Mouse (Mus musculus) neural tube, embryonic 15.5 days (tissue): ENCODE measurements around the gene Gpr183. TPM values are rescaled to one million over a fixed set of nuclear protein-coding genes. Genes with fewer than 3 reads are reported as not detected.

Source experiments
- ATAC-seq: fragments of 200-750 bp; cut with Nextera tagmentation; 2 replicates; pipeline ENCODE4 v1.8.0; 2017; ENCODE audit warnings: mild to moderate bottlenecking, moderate TSS enrichment, moderate library complexity; ENCODE audit not compliant: low FRiP score
- H3K27ac ChIP-seq: fragments of 300-500 bp; sonication (generic); replicated peaks from 2 replicates; pipeline ENCODE4 v1.5.1; 2015; ENCODE audit warnings: mild to moderate bottlenecking, inconsistent platforms
- H3K27me3 ChIP-seq: fragments of 300-500 bp; sonication (generic); replicated peaks from 2 replicates; pipeline ENCODE4 v1.6.1; 2015; ENCODE audit warnings: inconsistent platforms
- H3K36me3 ChIP-seq: fragments of 300-500 bp; sonication (generic); 2 replicates; pipeline ENCODE4 v1.6.1; 2015; ENCODE audit warnings: inconsistent platforms
- H3K4me1 ChIP-seq: fragments of 300-500 bp; sonication (generic); 2 replicates; pipeline ENCODE4 v1.6.1; 2015; ENCODE audit warnings: inconsistent platforms
- H3K4me2 ChIP-seq: fragments of 300-500 bp; sonication (generic); 2 replicates; pipeline ENCODE4 v1.6.1; 2015; ENCODE audit warnings: inconsistent platforms, mild to moderate bottlenecking, moderate library complexity
- H3K4me3 ChIP-seq: fragments of 300-500 bp; sonication (generic); replicated peaks from 2 replicates; pipeline ENCODE4 v1.5.1; 2015; ENCODE audit warnings: mild to moderate bottlenecking, inconsistent platforms
- H3K9ac ChIP-seq: fragments of 300-500 bp; sonication (generic); replicated peaks from 2 replicates; pipeline ENCODE4 v1.6.1; 2015; ENCODE audit warnings: mild to moderate bottlenecking, inconsistent platforms
- H3K9me3 ChIP-seq: fragments of 300-500 bp; sonication (generic); replicated peaks from 2 replicates; pipeline ENCODE4 v1.6.1; 2016; ENCODE audit warnings: inconsistent platforms
- WGBS: fragments of 180-500 bp; shearing (Covaris S2); methylation state at CpG from one replicate; pipeline ENCODE4 v1.1.7; 2015; ENCODE audit warnings: mixed read lengths; 5-methylcytosine and 5-hydroxymethylcytosine counted together
- polyA plus RNA-seq: library from polyadenylated mRNA; unstranded; fragments of >200 nt; fragmentation: Nextera tagmentation; extraction: Ambion mirVana; gene quantifications from 2 replicates; pipeline ENCODE4 v1.2.1, GENCODE M21; 2015

Gpr183 gene
- polyA plus RNA-seq, 1 experiment from 2014 or later = 0.74 TPM

DNA sequence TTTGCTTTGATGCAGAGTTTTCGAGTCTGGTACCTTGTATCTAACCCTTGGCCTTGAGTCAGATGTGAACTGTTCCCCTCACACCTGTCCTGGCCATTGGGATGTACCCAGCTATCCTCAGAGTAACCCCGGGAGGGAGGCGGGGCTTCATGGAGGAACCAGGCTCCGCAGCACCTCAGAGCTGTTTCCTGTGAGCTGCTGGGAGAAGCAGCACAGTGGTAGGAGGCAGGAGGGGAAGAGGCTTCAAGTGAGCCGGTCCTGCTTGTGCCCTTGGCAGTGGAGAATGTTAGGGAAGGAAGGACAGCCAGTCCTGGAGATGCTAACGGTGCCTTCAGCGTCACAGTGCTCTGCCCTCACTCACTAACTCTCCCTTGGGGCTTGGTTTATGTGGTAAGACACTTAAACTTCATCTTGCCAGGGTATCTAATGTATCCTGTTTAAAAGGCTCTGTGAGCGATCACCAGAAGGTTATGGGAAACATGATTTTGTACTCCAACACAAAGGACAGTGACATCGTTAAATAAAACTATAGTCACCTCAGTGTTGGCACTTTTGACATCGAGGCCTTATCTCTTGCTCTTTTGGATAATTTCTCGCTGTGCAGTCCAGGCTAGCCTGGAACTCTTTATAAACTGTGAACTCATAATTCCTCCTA lies 27.3 kb downstream of the Gpr183 start:
- no peak for ATAC-seq
- Histone ChIP-seq H3K27ac (no peak overlapping the region), H3K9ac (no peak overlapping the region), H3K4me1 (no peaks in the 10 kb centered on the region), H3K4me3 (no peak overlapping the region), H3K9me3 (peaks cover 2% of the 10 kb centered on the region), H3K4me2 (no peak overlapping the region), H3K36me3 (peaks cover 12% of the 10 kb centered on the region), H3K27me3 (no peaks in the 10 kb centered on the region)
- WGBS = 87% methylated on average over 11 of the region's 11 CpGs

GRCm38 (mm10) chr14:121936856-121937255 lies 28.1 kb downstream of the Gpr183 start:
- Histone ChIP-seq H3K4me1 (peaks cover 2% of the 10 kb centered on the region; the same call in 1 of the 2 replicates), H3K4me3 (no peak overlapping the region), H3K27me3 (no peaks in the 10 kb centered on the region), H3K9me3 (peaks cover 2% of the 10 kb centered on the region), H3K36me3 (peaks cover 12% of the 10 kb centered on the region), H3K4me2 (no peak overlapping the region), H3K9ac (no peak overlapping the region), H3K27ac (no peak overlapping the region)
- WGBS = 88% methylated on average over 8 of the region's 8 CpGs
- no peak for ATAC-seq

DNA sequence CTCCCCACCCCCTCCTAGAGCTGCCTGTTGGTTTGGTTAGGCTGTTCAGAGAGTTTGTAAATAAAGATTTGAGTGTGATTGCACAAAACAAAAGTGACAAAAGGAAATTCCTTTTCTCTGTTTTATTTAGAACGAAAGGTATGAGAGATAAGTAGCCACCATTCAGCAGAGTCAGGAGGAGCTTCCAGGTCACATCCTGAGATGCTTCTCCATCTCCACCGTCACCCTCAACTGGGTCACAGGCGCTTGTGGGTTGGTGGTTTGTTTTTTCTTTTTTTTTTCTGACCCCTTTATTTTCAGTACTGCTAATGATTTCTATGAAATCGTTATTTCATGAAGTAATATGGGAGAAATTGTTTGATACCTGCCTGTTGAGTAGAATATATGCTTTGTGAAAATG lies 28.6 kb downstream of the Gpr183 start:
- Histone ChIP-seq H3K36me3 (peaks cover 12% of the 10 kb centered on the region), H3K4me1 (peaks cover 6% of the 10 kb centered on the region; the same call in 1 of the 2 replicates), H3K4me3 (no peak overlapping the region), H3K4me2 (no peak overlapping the region), H3K9me3 (peaks cover 2% of the 10 kb centered on the region), H3K27me3 (no peaks in the 10 kb centered on the region), H3K27ac (no peak overlapping the region), H3K9ac (no peak overlapping the region)
- WGBS = over 99% methylated on average over 4 of the region's 4 CpGs
- ATAC-seq = no peak

DNA sequence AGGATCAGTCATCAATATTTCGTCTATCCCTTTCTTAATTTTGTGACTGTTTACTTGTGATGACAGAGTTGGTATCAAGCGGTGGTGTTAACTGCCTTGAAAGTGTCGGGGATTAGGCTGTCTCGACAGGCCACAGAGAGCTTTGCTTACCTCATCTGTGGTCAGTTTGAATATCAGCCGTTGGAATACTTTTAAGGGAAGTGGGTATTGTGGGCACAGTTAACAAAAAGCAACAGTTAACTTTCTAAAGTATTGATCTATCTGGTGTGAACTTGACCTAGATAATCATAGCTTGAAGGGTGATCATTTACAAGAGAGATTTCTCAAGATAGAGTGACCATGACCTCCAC lies 30.4 kb downstream of the Gpr183 start:
- no peaks in the 10 kb centered on the region for H3K27me3 ChIP-seq
- no peak overlapping the region for H3K4me3 ChIP-seq
- WGBS = 94% methylated on average over 5 of the region's 5 CpGs
- H3K36me3 ChIP-seq = peaks cover 12% of the 10 kb centered on the region
- no peak overlapping the region for H3K9ac ChIP-seq
- H3K9me3 ChIP-seq = peaks cover 2% of the 10 kb centered on the region
- no peak overlapping the region for H3K4me2 ChIP-seq
- H3K27ac ChIP-seq = no peak overlapping the region
- no peak for ATAC-seq
- peaks cover 6% of the 10 kb centered on the region; the same call in 1 of the 2 replicates for H3K4me1 ChIP-seq

DNA sequence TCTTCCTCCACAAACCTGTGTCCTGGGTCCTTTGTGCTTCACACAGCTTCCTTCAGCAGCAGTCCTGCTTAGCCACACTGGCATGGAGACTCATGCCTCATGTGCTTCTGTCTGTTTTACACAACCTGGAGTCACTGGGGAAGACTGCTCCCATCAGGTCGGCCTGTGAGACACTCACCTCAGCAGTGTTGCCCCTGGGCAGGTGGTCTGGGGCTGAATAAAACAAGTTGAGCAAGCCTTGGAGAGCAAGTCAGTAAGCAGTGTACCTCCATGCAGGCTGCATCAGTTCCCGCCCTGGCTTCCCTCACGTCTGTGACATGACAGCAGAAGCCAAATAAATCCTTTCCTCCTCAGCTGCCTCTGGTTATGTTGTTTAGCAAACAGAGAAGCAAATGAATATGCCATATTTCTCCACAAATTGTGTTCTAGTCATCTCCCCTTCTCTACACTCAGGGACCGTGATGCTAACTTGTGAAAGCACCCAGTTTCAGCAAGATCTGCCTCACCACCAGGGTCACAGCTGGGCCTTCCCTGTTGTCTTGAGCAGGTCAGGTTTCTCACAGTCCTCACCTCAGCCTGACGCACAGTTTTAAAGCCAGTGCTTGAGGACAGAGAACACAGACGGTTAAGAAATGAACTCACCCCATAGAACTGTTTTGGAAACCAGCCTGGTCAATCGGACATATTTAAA lies 30.9 kb downstream of the Gpr183 start:
- Histone ChIP-seq H3K4me1 (peaks cover 6% of the 10 kb centered on the region; the same call in 1 of the 2 replicates), H3K4me3 (no peak overlapping the region), H3K9ac (no peak overlapping the region), H3K27me3 (no peaks in the 10 kb centered on the region), H3K27ac (no peak overlapping the region), H3K36me3 (peaks cover 12% of the 10 kb centered on the region), H3K9me3 (peaks cover 2% of the 10 kb centered on the region), H3K4me2 (no peak overlapping the region)
- ATAC-seq = no peak
- 97% methylated on average over 7 of the region's 7 CpGs for WGBS

DNA sequence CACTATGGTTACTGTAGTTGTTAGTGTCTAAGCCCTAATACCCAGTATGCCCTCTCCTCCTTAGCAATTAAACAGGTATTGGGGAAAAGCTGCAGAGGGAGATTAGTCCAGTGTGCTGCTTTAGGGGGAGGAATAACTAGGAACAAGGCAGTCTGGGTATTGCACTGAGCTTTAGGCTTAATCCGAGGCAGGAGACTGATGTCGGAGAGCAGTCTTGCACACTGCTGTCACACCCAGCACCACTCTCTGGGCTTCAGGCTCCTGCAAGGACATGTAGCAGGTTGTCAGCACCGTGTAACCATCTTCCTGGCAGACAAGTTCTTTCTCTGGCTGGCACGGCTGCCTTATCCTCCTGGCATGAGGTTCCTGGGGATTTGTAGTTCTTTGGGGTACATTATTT lies 32.8 kb downstream of the Gpr183 start:
- Histone ChIP-seq H3K9ac (no peak overlapping the region), H3K9me3 (peaks cover 2% of the 10 kb centered on the region), H3K4me3 (no peak overlapping the region), H3K4me2 (no peak overlapping the region), H3K27me3 (no peaks in the 10 kb centered on the region), H3K4me1 (peaks cover 6% of the 10 kb centered on the region; the same call in 1 of the 2 replicates), H3K36me3 (peaks cover 12% of the 10 kb centered on the region), H3K27ac (no peak overlapping the region)
- no peak for ATAC-seq
- WGBS = 93% methylated on average over 4 of the region's 4 CpGs

DNA sequence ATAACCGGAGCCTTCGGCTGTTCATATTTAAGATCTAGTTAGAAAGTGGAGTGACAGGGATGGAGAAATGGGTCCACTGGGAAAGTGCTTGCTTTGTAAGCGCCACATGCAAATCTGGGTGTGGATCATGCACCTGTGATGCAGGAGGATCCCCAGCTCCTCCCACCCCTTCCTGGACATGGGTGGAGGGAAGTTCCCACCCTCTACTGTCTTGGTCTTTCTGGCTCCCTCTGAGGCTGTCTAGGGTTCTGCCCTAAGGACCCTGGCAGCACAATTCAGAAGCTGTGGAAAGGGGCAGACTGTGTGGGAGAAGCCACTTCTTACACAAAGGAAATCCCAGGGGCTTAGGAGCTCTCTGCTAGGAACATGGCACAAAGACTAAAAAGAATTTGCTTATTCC lies 33.4 kb downstream of the Gpr183 start:
- no peaks in the 10 kb centered on the region for H3K27me3 ChIP-seq
- H3K4me3 ChIP-seq = no peak overlapping the region
- peaks cover 12% of the 10 kb centered on the region for H3K36me3 ChIP-seq
- no peak for ATAC-seq
- H3K9ac ChIP-seq = no peak overlapping the region
- H3K27ac ChIP-seq = no peak overlapping the region
- WGBS = 88% methylated on average over 3 of the region's 3 CpGs
- peaks cover 6% of the 10 kb centered on the region; the same call in 1 of the 2 replicates for H3K4me1 ChIP-seq
- peaks cover 2% of the 10 kb centered on the region for H3K9me3 ChIP-seq
- no peak overlapping the region for H3K4me2 ChIP-seq

- no peak overlapping the region for H3K4me3 ChIP-seq
- H3K9ac ChIP-seq = no peak overlapping the region
- H3K36me3 ChIP-seq = peaks cover 12% of the 10 kb centered on the region
- 82% methylated on average over 7 of the region's 7 CpGs for WGBS
- peaks cover 6% of the 10 kb centered on the region; the same call in 1 of the 2 replicates for H3K4me1 ChIP-seq
- H3K27ac ChIP-seq = no peak overlapping the region
- H3K4me2 ChIP-seq = no peak overlapping the region
- ATAC-seq = no peak
- no peaks in the 10 kb centered on the region for H3K27me3 ChIP-seq
- peaks cover 2% of the 10 kb centered on the region for H3K9me3 ChIP-seq
These were observed 34.1 kb downstream of the Gpr183 start for GRCm38 (mm10) chr14:121930731-121931383.

GRCm38 (mm10) chr14:121929243-121929951 lies 35.6 kb downstream of the Gpr183 start:
- H3K27me3 ChIP-seq = no peaks in the 10 kb centered on the region
- peaks cover 7% of the 10 kb centered on the region for H3K36me3 ChIP-seq
- no peak for ATAC-seq
- H3K9ac ChIP-seq = no peak overlapping the region
- whole genome bisulfite sequencing = 91% methylated on average over 12 of the region's 12 CpGs
- H3K27ac ChIP-seq = no peak overlapping the region
- H3K4me3 ChIP-seq = no peak overlapping the region
- H3K4me1 ChIP-seq = peaks cover 6% of the 10 kb centered on the region; the same call in 1 of the 2 replicates
- H3K9me3 ChIP-seq = no peaks in the 10 kb centered on the region
- no peak overlapping the region for H3K4me2 ChIP-seq

GRCm38 (mm10) chr14:121928375-121929137 lies 36.4 kb downstream of the Gpr183 start:
- Histone ChIP-seq H3K27me3 (no peaks in the 10 kb centered on the region), H3K27ac (no peak overlapping the region), H3K9me3 (no peaks in the 10 kb centered on the region), H3K4me1 (peaks cover 6% of the 10 kb centered on the region; the same call in 1 of the 2 replicates), H3K4me2 (no peak overlapping the region), H3K36me3 (no peaks in the 10 kb centered on the region), H3K9ac (no peak overlapping the region), H3K4me3 (no peak overlapping the region)
- ATAC-seq = no peak
- 72% methylated on average over 8 of the region's 8 CpGs for WGBS

DNA sequence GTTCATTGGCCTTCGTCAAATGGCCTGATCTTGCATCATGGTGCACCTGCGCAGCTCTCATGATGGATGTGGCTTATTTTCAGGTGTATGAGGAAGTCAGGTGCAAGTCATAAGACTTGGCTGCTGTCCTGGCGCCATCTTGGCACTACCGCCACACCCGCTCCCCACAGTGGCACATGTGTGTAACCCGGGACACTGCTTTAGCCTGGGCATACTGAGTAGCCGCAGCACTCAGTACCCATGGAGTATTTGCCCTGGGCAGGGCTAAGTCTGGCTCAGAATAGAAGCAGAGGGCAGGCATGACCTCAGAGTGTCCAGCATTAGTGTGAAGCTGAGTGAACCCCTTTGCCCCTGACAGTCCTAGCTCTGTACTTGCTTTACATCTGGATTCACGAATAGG lies 37.5 kb downstream of the Gpr183 start:
- no peak overlapping the region for H3K4me2 ChIP-seq
- no peak overlapping the region for H3K4me3 ChIP-seq
- H3K9me3 ChIP-seq = no peaks in the 10 kb centered on the region
- no peak overlapping the region for H3K9ac ChIP-seq
- H3K27me3 ChIP-seq = no peaks in the 10 kb centered on the region
- ATAC-seq = no peak
- H3K4me1 ChIP-seq = peaks cover 6% of the 10 kb centered on the region; the same call in 1 of the 2 replicates
- H3K36me3 ChIP-seq = no peaks in the 10 kb centered on the region
- no peak overlapping the region for H3K27ac ChIP-seq
- 96% methylated on average over 8 of the region's 8 CpGs for WGBS
